Mouse (Mus musculus) MEL (cell line): Measurements from ENCODE around the gene Tiparp.

Experiments
- CTCF ChIP-seq, 3 experiments: IDR thresholded peaks in 2 of 3; conservative IDR thresholded peaks in 1 of 3; 2 replicates each; pipeline ENCODE4 v1.5.1; 2011 to 2012; ENCODE audit warnings: low read length in 3 of 3, low read depth in 2 of 3, mild to moderate bottlenecking in 2 of 3, improper control_type of control experiment in 1 of 3, inconsistent platforms in 1 of 3, mixed read lengths in 1 of 3, moderate library complexity in 1 of 3; ENCODE audit not compliant: control insufficient read depth in 1 of 3, insufficient read depth in 1 of 3, poor library complexity in 1 of 3, severe bottlenecking in 1 of 3
- GATA1 ChIP-seq: IDR thresholded peaks from 2 replicates; pipeline ENCODE4 v1.6.1; 2011; ENCODE audit warnings: low read depth, low read length, improper control_type of control experiment
- HCFC1 ChIP-seq: IDR thresholded peaks from 2 replicates; pipeline ENCODE4 v1.6.1; 2012; ENCODE audit warnings: low read depth, mild to moderate bottlenecking, inconsistent platforms, low read length, improper control_type of control experiment, moderate library complexity
- MAFK ChIP-seq: IDR thresholded peaks from 2 replicates; pipeline ENCODE4 v1.6.1; 2011; ENCODE audit warnings: low read depth, mild to moderate bottlenecking, low read length, improper control_type of control experiment, borderline replicate concordance
- MAX ChIP-seq: IDR thresholded peaks from 2 replicates; pipeline ENCODE4 v1.6.1; 2011; ENCODE audit warnings: low read length, improper control_type of control experiment
- MAZ ChIP-seq: IDR thresholded peaks from 2 replicates; pipeline ENCODE4 v1.6.1; 2012; ENCODE audit warnings: low read depth, mild to moderate bottlenecking, inconsistent platforms, low read length, improper control_type of control experiment
- POLR2A ChIP-seq, 2 experiments: IDR thresholded peaks; 2 replicates each; pipeline ENCODE4 v1.6.1; 2011 to 2012; ENCODE audit warnings: low read length in 2 of 2, mild to moderate bottlenecking in 2 of 2, control low read depth in 1 of 2, improper control_type of control experiment in 1 of 2, low read depth in 1 of 2, moderate library complexity in 1 of 2; ENCODE audit not compliant: control insufficient read depth in 1 of 2, insufficient read depth in 1 of 2, poor library complexity in 1 of 2
- POLR2AphosphoS2 ChIP-seq: IDR thresholded peaks from 2 replicates; pipeline ENCODE4 v1.6.1; 2011; ENCODE audit warnings: low read length, improper control_type of control experiment
- SMC3 ChIP-seq: IDR thresholded peaks from 2 replicates; pipeline ENCODE4 v1.6.1; 2011; ENCODE audit warnings: low read depth, low read length, improper control_type of control experiment
- TAL1 ChIP-seq: IDR thresholded peaks from 2 replicates; pipeline ENCODE4 v1.6.1; 2012; ENCODE audit warnings: mild to moderate bottlenecking, inconsistent platforms, low read length, moderate library complexity, mixed read lengths

DNA sequence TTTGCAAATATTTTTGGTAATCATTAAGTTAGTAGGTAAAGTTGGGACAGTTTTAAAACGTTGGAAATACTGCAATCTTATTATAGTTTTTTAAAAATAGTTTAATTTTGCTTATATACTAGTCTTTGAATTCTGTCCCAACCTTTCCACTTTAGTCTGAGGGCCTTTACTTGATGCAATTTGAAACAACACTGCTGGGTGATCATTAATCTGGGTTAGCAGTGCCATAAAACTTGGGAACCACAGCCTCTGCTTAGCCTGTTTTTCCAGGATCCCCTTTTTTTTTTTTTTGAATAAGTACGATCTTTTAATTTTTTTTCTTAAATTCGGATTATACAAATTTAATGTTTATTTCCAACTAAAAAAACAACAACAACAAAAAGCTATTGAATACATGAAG, 1.0 kb upstream of the Tiparp start:
- TF ChIP-seq MAFK (no peak), HCFC1 (no peak), GATA1 (no peak), CTCF (IDR thresholded peaks at IDR 0.05 in 2 of 3, conservative IDR thresholded peaks at IDR 0.05 in 1 of 3; ENCODE audit: control insufficient read depth in 1 of 3, insufficient read depth in 1 of 3, low read depth in 2 of 3, low read length in 3 of 3, poor library complexity in 1 of 3, severe bottlenecking in 1 of 3) (no peak), MAX (no peak), POLR2A (IDR thresholded peaks at IDR 0.05; ENCODE audit: control insufficient read depth in 1 of 2, insufficient read depth in 1 of 2, low read depth in 1 of 2, low read length in 2 of 2, poor library complexity in 1 of 2) (no peak), MAZ (no peak), TAL1 (no peak), POLR2AphosphoS2 (no peak), SMC3 (no peak)
